9 mouse cellular contexts compared by ENCODE assay signal in genomic region chr11:116652330-116653098, GRCm38 (mm10). TPM values are rescaled to one million over a fixed set of nuclear protein-coding genes. Genes with fewer than 3 reads are reported as not detected.
DNase-seq lines count a peak whose midpoint lies in the region; ATAC-seq and TF ChIP-seq lines count a peak whose summit lies in the region.
"Had no signal": no experiment of that assay in that cellular context is flagged by ENCODE, and none has a peak within 500 bp of the region (broad histone marks: within the 10 kb centered on the region; RNA-seq: fewer than 3 reads in every experiment).

No protein-coding gene starts in this region.

- peaks cover 68% of the 10 kb centered on the region for H3K27me3 ChIP-seq in heart, embryonic 10.5 days (ENCODE audit: insufficient read depth, poor library complexity, severe bottlenecking)
- H3K27me3 ChIP-seq in heart, embryonic 11.5 days (ENCODE audit: control insufficient read depth, insufficient read depth, low read length) = peaks cover 44% of the 10 kb centered on the region
- H3K27me3 ChIP-seq in midbrain, embryonic 10.5 days (ENCODE audit: low read depth, poor library complexity, severe bottlenecking) = peaks cover 86% of the 10 kb centered on the region
- peaks cover 39% of the 10 kb centered on the region for H3K27me3 ChIP-seq in midbrain, embryonic 11.5 days (ENCODE audit: control insufficient read depth, insufficient read depth, low read length)
- peaks cover 9% of the 10 kb centered on the region for H3K27me3 ChIP-seq in limb, embryonic 11.5 days (ENCODE audit: control insufficient read depth, insufficient read depth, low read length)
- no peaks in the 10 kb centered on the region for H3K27me3 ChIP-seq in stomach, postnatal 0 days (ENCODE audit: control insufficient read depth, insufficient read depth, low read length)

- H3K4me3 ChIP-seq in heart, embryonic 10.5 days = peak overlapping the region; percentile 20; the same call in 1 of the 2 replicates
- H3K4me3 ChIP-seq in heart, embryonic 11.5 days (ENCODE audit: low read depth, low read length) = no peak overlapping the region
- peak overlapping the region; percentile 69; the same call in 1 of the 2 replicates for H3K4me3 ChIP-seq in midbrain, embryonic 10.5 days
- H3K4me3 ChIP-seq in midbrain, embryonic 11.5 days (ENCODE audit: low read depth, low read length) = no peak overlapping the region
- H3K4me3 ChIP-seq in limb, embryonic 11.5 days (ENCODE audit: low read depth, low read length) = no peak overlapping the region
- peak overlapping the region; percentile 55 for H3K4me3 ChIP-seq in stomach, postnatal 0 days (ENCODE audit: low read depth, low read length)

- no peak overlapping the region for H3K27ac ChIP-seq in heart, embryonic 10.5 days
- no peak overlapping the region for H3K27ac ChIP-seq in heart, embryonic 11.5 days (ENCODE audit: low read depth, low read length)
- no peak overlapping the region for H3K27ac ChIP-seq in midbrain, embryonic 10.5 days (replicated peaks)
- no peak overlapping the region for H3K27ac ChIP-seq in midbrain, embryonic 11.5 days (ENCODE audit: low read depth, low read length)
- H3K27ac ChIP-seq in limb, embryonic 11.5 days (replicated peaks; ENCODE audit: low read depth, low read length) = no peak overlapping the region
- H3K27ac ChIP-seq in stomach, postnatal 0 days (replicated peaks) = no peak overlapping the region

- no peak for ATAC-seq in heart, embryonic 11.5 days (replicated peaks; ENCODE audit: insufficient number of reproducible peaks, low FRiP score, low TSS enrichment)
- no peak for ATAC-seq in midbrain, embryonic 11.5 days (ENCODE audit: low FRiP score)
- ATAC-seq in limb, embryonic 11.5 days (ENCODE audit: insufficient number of reproducible peaks, low FRiP score, low TSS enrichment, low read depth) = no peak
- ATAC-seq in stomach, postnatal 0 days (ENCODE audit: low FRiP score, low TSS enrichment) = no peak

- DNase-seq in heart, embryonic 10.5 days (ENCODE audit: low spot score) = no peak
- DNase-seq in midbrain, embryonic 10.5 days (ENCODE audit: low spot score) = no peak
- DNase-seq in midbrain, embryonic 11.5 days (ENCODE audit: low spot score, missing footprints) = no peak
- no peak for DNase-seq in limb, embryonic 11.5 days (ENCODE audit: low spot score)
- no peak for DNase-seq in stomach, postnatal 0 days (ENCODE audit: low spot score)
- no peak for DNase-seq in left cerebral cortex, adult 11 months (ENCODE audit: low spot score)
- DNase-seq in left cerebral cortex, adult 8-10 months (ENCODE audit: low spot score in 2 of 2) = no peak
- DNase-seq: adrenal gland, postnatal 36 days had no signal

- H3K9ac ChIP-seq in heart, embryonic 11.5 days (ENCODE audit: low read depth, low read length) = no peak overlapping the region
- H3K9ac ChIP-seq in midbrain, embryonic 11.5 days (ENCODE audit: low read length) = no peak overlapping the region
- H3K9ac ChIP-seq in limb, embryonic 11.5 days (ENCODE audit: low read length) = no peak overlapping the region
- H3K9ac ChIP-seq in stomach, postnatal 0 days (ENCODE audit: low read length) = no peak overlapping the region; the same call in 1 of the 2 replicates

- TF ChIP-seq EP300 in stomach, postnatal 0 days (optimal IDR thresholded peaks at IDR 0.05) = no peak

- 62% methylated on average over 25 of the region's 25 CpGs for WGBS in heart, embryonic 10.5 days
- 67% methylated on average over 25 of the region's 25 CpGs for WGBS in heart, embryonic 11.5 days (ENCODE audit: insufficient replicate concordance)
- 58% methylated on average over 25 of the region's 25 CpGs for WGBS in midbrain, embryonic 10.5 days
- 58% methylated on average over 25 of the region's 25 CpGs for WGBS in midbrain, embryonic 11.5 days
- 64% methylated on average over 25 of the region's 25 CpGs for WGBS in limb, embryonic 11.5 days
- WGBS in stomach, postnatal 0 days = 70% methylated on average over 25 of the region's 25 CpGs

- H3K9me3 ChIP-seq in heart, embryonic 10.5 days = no peaks in the 10 kb centered on the region
- H3K9me3 ChIP-seq in heart, embryonic 11.5 days (replicated peaks; ENCODE audit: control insufficient read depth, low read length) = no peaks in the 10 kb centered on the region
- no peaks in the 10 kb centered on the region for H3K9me3 ChIP-seq in midbrain, embryonic 10.5 days (replicated peaks)
- no peaks in the 10 kb centered on the region for H3K9me3 ChIP-seq in midbrain, embryonic 11.5 days (ENCODE audit: control insufficient read depth, low read length)
- H3K9me3 ChIP-seq in limb, embryonic 11.5 days (ENCODE audit: control insufficient read depth, low read length) = no peaks in the 10 kb centered on the region
- no peaks in the 10 kb centered on the region for H3K9me3 ChIP-seq in stomach, postnatal 0 days (ENCODE audit: control insufficient read depth, low read length)

- H3K36me3 ChIP-seq in heart, embryonic 10.5 days = no peaks in the 10 kb centered on the region
- H3K36me3 ChIP-seq in heart, embryonic 11.5 days (ENCODE audit: control insufficient read depth, insufficient read depth, low read length) = no peaks in the 10 kb centered on the region
- H3K36me3 ChIP-seq in midbrain, embryonic 10.5 days = no peaks in the 10 kb centered on the region
- H3K36me3 ChIP-seq in midbrain, embryonic 11.5 days (ENCODE audit: control insufficient read depth, insufficient read depth, low read length) = no peaks in the 10 kb centered on the region
- no peaks in the 10 kb centered on the region for H3K36me3 ChIP-seq in limb, embryonic 11.5 days (ENCODE audit: control insufficient read depth, insufficient read depth, low read length)
- no peaks in the 10 kb centered on the region for H3K36me3 ChIP-seq in stomach, postnatal 0 days (ENCODE audit: control insufficient read depth, insufficient read depth, low read length)

- TF ChIP-seq CTCF in stomach, postnatal 0 days (IDR thresholded peaks at IDR 0.05; ENCODE audit: low read depth) = no peak

- no peak overlapping the region for H3K4me2 ChIP-seq in heart, embryonic 11.5 days
- no peak overlapping the region for H3K4me2 ChIP-seq in midbrain, embryonic 11.5 days
- peak overlapping the region; percentile 99; the same call in 1 of the 2 replicates for H3K4me2 ChIP-seq in limb, embryonic 11.5 days (ENCODE audit: low read depth, severe bottlenecking)
- H3K4me2 ChIP-seq in stomach, postnatal 0 days (replicated peaks; ENCODE audit: low read depth) = peak overlapping the region; percentile 83

- H3K4me1 ChIP-seq in heart, embryonic 10.5 days = peaks cover 66% of the 10 kb centered on the region
- H3K4me1 ChIP-seq in heart, embryonic 11.5 days (ENCODE audit: control insufficient read depth, insufficient read depth, low read length) = peaks cover 40% of the 10 kb centered on the region
- H3K4me1 ChIP-seq in midbrain, embryonic 10.5 days = peaks cover 62% of the 10 kb centered on the region
- peaks cover 21% of the 10 kb centered on the region for H3K4me1 ChIP-seq in midbrain, embryonic 11.5 days (ENCODE audit: control insufficient read depth, insufficient read depth, low read length)
- H3K4me1 ChIP-seq in limb, embryonic 11.5 days (ENCODE audit: control insufficient read depth, insufficient read depth, low read length) = peaks cover 40% of the 10 kb centered on the region
- H3K4me1 ChIP-seq in stomach, postnatal 0 days (replicated peaks; ENCODE audit: control insufficient read depth, insufficient read depth) = peaks cover 6% of the 10 kb centered on the region

RNA-seq across cellular contexts. Expression of gene Prcd, which starts 0.8 kb away (rescaled TPM):
- 0.60 and 0.78 TPM in 2 replicates for polyA plus RNA-seq in heart, embryonic 10.5 days (2016; fragmentation: Nextera tagmentation; extraction: Ambion mirVana)
- polyA plus RNA-seq in heart, embryonic 11.5 days (2014; fragmentation: Nextera tagmentation; extraction: Ambion mirVana) = 0.35 and 0.92 TPM in 2 replicates
- 0.65 and 0.77 TPM in 2 replicates for polyA plus RNA-seq in midbrain, embryonic 10.5 days (2016; fragmentation: Nextera tagmentation; extraction: Ambion mirVana)
- 0.22 and 1.0 TPM in 2 replicates for polyA plus RNA-seq in midbrain, embryonic 11.5 days (2014; fragmentation: Nextera tagmentation; extraction: Ambion mirVana)
- 0.95 and 0.97 TPM in 2 replicates for polyA plus RNA-seq in limb, embryonic 11.5 days (2014; fragmentation: Nextera tagmentation; extraction: Ambion mirVana)
- polyA plus RNA-seq in stomach, postnatal 0 days (2015; fragmentation: Nextera tagmentation; extraction: Ambion mirVana) = 2.6 and 2.7 TPM in 2 replicates
- total RNA-seq in left cerebral cortex, adult 8-10 months (2022) = 1 to 10 TPM; 5.0 to 7.0 (median 5.5) TPM

RNA-seq across cellular contexts. Expression of gene Cygb, which starts 1.6 kb away (rescaled TPM):
- polyA plus RNA-seq in heart, embryonic 10.5 days (2016; fragmentation: Nextera tagmentation; extraction: Ambion mirVana) = 1.0 and 2.8 TPM in 2 replicates
- polyA plus RNA-seq in heart, embryonic 11.5 days (2014; fragmentation: Nextera tagmentation; extraction: Ambion mirVana) = 1.1 and 1.2 TPM in 2 replicates
- 2.5 and 2.8 TPM in 2 replicates for polyA plus RNA-seq in midbrain, embryonic 10.5 days (2016; fragmentation: Nextera tagmentation; extraction: Ambion mirVana)
- polyA plus RNA-seq in midbrain, embryonic 11.5 days (2014; fragmentation: Nextera tagmentation; extraction: Ambion mirVana) = 1.7 and 2.1 TPM in 2 replicates
- polyA plus RNA-seq in limb, embryonic 11.5 days (2014; fragmentation: Nextera tagmentation; extraction: Ambion mirVana) = 2.3 and 2.8 TPM in 2 replicates
- polyA plus RNA-seq in stomach, postnatal 0 days (2015; fragmentation: Nextera tagmentation; extraction: Ambion mirVana) = 22.1 and 22.2 TPM in 2 replicates
- 10 to 100 TPM; 55.8 to 62.7 (median 58.2) TPM for total RNA-seq in left cerebral cortex, adult 8-10 months (2022)

RNA-seq across cellular contexts. Expression of gene Rhbdf2, which starts 25.7 kb away (rescaled TPM):
- 6.7 and 8.7 TPM in 2 replicates for polyA plus RNA-seq in heart, embryonic 10.5 days (2016; fragmentation: Nextera tagmentation; extraction: Ambion mirVana)
- 5.0 and 6.0 TPM in 2 replicates for polyA plus RNA-seq in heart, embryonic 11.5 days (2014; fragmentation: Nextera tagmentation; extraction: Ambion mirVana)
- 2.5 and 3.3 TPM in 2 replicates for polyA plus RNA-seq in midbrain, embryonic 10.5 days (2016; fragmentation: Nextera tagmentation; extraction: Ambion mirVana)
- polyA plus RNA-seq in midbrain, embryonic 11.5 days (2014; fragmentation: Nextera tagmentation; extraction: Ambion mirVana) = 1.2 and 1.3 TPM in 2 replicates
- 3.1 and 3.9 TPM in 2 replicates for polyA plus RNA-seq in limb, embryonic 11.5 days (2014; fragmentation: Nextera tagmentation; extraction: Ambion mirVana)
- 5.7 and 6.1 TPM in 2 replicates for polyA plus RNA-seq in stomach, postnatal 0 days (2015; fragmentation: Nextera tagmentation; extraction: Ambion mirVana)
- total RNA-seq in left cerebral cortex, adult 8-10 months (2022) = 1 to 10 TPM; 1.1 to 1.6 (median 1.3) TPM

Comparison
In these comparisons a context has a peak if more than half of its experiments do, and no peak if none do; other contexts are left out.
1. H3K4me3 ChIP-seq: peak in heart, embryonic 10.5 days (single experiment), midbrain, embryonic 10.5 days (single experiment) and stomach, postnatal 0 days (single experiment); none in heart, embryonic 11.5 days (single experiment), midbrain, embryonic 11.5 days (single experiment) and limb, embryonic 11.5 days (single experiment).
2. H3K4me2 ChIP-seq: peak in limb, embryonic 11.5 days (single experiment) and stomach, postnatal 0 days (single experiment); none in heart, embryonic 11.5 days (single experiment) and midbrain, embryonic 11.5 days (single experiment).